Mouse (Mus musculus) 3T3-L1 (cell line): ENCODE measurements at regions not wholly inside any gene's neighbourhood (a gene's known extent, or its start where the extent isn't known, plus 50 kb on each side); places are given as distances from the start of the nearest gene placed in this dataset.
A peak's percentile ranks its signal among the peaks of the same experiment; 100 is the strongest.

Experiments
- DNase-seq: peaks from one replicate; pipeline ENCODE4 v3.0.0-alpha.2; 2015; ENCODE audit warnings: low read depth, low spot score

GRCm38 (mm10) chr5:126019781-126020180, 488.2 kb downstream of the Tmem132b start:
- DNase-seq, result no peak

- no peak for DNase-seq
These were observed 492.3 kb downstream of the Tmem132b start for GRCm38 (mm10) chr5:126023906-126024305.

- DNase-seq, result no peak
These were observed 503.3 kb downstream of the Tmem132b start for GRCm38 (mm10) chr5:126034846-126035245.

- no peak for DNase-seq
These were observed 505.1 kb downstream of the Tmem132b start for GRCm38 (mm10) chr5:126036686-126037085.

- no peak for DNase-seq
These were observed 514.2 kb downstream of the Tmem132b start for GRCm38 (mm10) chr5:126045761-126046160.

- no peak for DNase-seq
These were observed 532.1 kb downstream of the Tmem132b start for GRCm38 (mm10) chr5:126063644-126064043.

GRCm38 (mm10) chr5:126079281-126079838, 547.8 kb downstream of the Tmem132b start:
- DNase-seq, result no peak

GRCm38 (mm10) chr5:126088251-126088914, 556.8 kb downstream of the Tmem132b start:
- DNase-seq, result no peak

GRCm38 (mm10) chr5:126093196-126093595, 561.6 kb downstream of the Tmem132b start:
- peak; percentile 3 for DNase-seq

GRCm38 (mm10) chr5:126096616-126097261, 565.2 kb downstream of the Tmem132b start:
- no peak for DNase-seq

GRCm38 (mm10) chr5:126097262-126097628, 565.7 kb downstream of the Tmem132b start:
- no peak for DNase-seq

- DNase-seq, result no peak
These were observed 566.9 kb downstream of the Tmem132b start for GRCm38 (mm10) chr5:126098433-126098832.

- no peak for DNase-seq
These were observed 568.4 kb downstream of the Tmem132b start for GRCm38 (mm10) chr5:126099931-126100330.

- DNase-seq, result no peak
These were observed 572.9 kb downstream of the Tmem132b start for GRCm38 (mm10) chr5:126104464-126104863.

GRCm38 (mm10) chr5:126104883-126105282, 573.3 kb downstream of the Tmem132b start:
- no peak for DNase-seq

- DNase-seq, result no peak
These were observed 573.9 kb downstream of the Tmem132b start for GRCm38 (mm10) chr5:126105446-126105845.

- DNase-seq, result no peak
These were observed 575.4 kb downstream of the Tmem132b start for GRCm38 (mm10) chr5:126107020-126107419.

- DNase-seq, result no peak
These were observed 577.3 kb downstream of the Tmem132b start for GRCm38 (mm10) chr5:126108837-126109236.

GRCm38 (mm10) chr5:126117291-126117690, 585.7 kb downstream of the Tmem132b start:
- DNase-seq, result no peak

- no peak for DNase-seq
These were observed 586.4 kb downstream of the Tmem132b start for GRCm38 (mm10) chr5:126117906-126118521.

GRCm38 (mm10) chr5:126118731-126119130, 587.2 kb downstream of the Tmem132b start:
- DNase-seq, result no peak

GRCm38 (mm10) chr5:126123216-126123615, 591.6 kb downstream of the Tmem132b start:
- DNase-seq, result no peak

- DNase-seq, result no peak
These were observed 595.9 kb downstream of the Tmem132b start for GRCm38 (mm10) chr5:126127486-126127885.
